Mouse (Mus musculus) olfactory bulb, adult 2 months (tissue): ENCODE data around the gene Tmod2.

Experiments used
- CTCF ChIP-seq: fragments of 200-500 bp; IDR thresholded peaks from 2 replicates; pipeline ENCODE4 v1.5.1; 2012; ENCODE audit warnings: low read depth, mild to moderate bottlenecking, low read length, moderate library complexity; ENCODE audit not compliant: insufficient read depth
- POLR2A ChIP-seq: fragments of 200-500 bp; IDR thresholded peaks from 2 replicates; pipeline ENCODE4 v1.6.1; 2012; ENCODE audit warnings: mild to moderate bottlenecking, low read depth, low read length, moderate library complexity; ENCODE audit not compliant: insufficient read depth

DNA sequence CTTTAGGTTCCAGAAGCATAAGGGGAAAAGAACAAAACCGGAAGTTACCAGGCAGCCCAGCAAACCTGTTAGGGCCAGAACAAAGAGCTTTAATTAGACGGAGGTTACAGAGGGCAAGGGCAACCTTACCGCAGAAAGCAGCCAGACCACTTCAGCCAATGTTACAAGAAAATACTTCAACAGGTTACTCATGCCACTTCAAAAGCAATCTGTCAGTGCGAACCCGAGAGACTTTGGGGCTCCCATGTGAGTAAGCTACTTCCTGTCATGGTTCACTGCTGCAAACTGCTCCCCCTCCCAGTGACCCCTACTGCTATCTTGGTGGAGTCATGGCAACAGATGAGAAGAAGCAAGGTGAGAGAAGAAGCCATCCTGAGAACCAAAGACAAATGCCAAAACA, 69.6 kb downstream of the Tmod2 start:
- no peak for TF ChIP-seq POLR2A
- no peak for TF ChIP-seq CTCF
